Mouse (Mus musculus): ENCODE measurements around the gene Hist2h2bb.
"Not testable (repeated sequence)": the region's sequence is repeated elsewhere in the genome, so short reads cannot be mapped to it uniquely, and the experiment has no call there.

The Hist2h2bb gene

DNA sequence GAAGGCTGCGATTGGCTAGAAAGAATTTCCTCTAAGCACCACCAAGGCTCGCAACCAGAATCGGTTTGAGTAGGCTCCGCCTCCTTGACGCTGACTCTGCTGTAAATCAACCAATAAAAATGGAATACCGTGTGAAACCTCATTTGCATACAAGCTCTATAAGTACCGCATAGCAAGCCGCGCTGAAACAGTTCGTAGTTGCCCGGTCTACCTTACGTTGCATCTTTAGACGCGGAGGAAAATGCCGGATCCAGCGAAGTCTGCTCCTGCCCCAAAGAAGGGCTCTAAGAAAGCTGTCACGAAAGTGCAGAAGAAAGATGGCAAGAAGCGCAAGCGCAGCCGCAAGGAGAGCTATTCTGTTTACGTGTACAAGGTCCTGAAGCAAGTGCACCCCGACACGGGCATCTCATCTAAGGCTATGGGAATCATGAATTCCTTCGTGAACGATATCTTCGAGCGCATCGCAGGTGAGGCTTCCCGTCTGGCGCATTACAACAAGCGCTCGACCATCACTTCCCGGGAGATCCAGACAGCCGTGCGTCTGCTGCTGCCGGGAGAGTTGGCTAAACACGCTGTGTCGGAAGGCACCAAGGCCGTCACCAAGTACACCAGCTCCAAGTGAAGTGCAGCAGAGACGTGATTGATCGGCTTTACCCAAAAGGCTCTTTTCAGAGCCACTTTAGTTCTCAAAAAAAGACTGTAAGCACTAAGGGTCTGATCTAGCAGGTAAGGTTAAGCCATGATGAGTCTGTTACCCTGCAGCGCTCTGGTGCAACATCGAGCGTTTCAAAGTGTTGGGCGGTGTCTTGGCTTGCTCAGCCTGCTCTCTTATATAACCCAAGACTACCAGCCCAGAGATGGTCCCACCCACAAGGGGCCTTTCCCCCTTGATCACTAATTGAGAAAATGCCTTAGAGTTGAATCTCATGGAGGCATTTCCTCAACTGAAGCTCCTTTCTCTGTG is at the start of gene Hist2h2bb:
Hist2h2bb (plus strand) TSS at position 242 of the 964 bp plus-strand sequence.
- peak; percentile 96 to 97 for DNase-seq (ENCODE audit: low spot score in 2 of 2)

GRCm38 (mm10) chr3:96220131-96220764 is 49.3 kb upstream of the Hist2h2bb start:
- not testable (repeated sequence) for DNase-seq (ENCODE audit: low spot score in 2 of 2)

DNA sequence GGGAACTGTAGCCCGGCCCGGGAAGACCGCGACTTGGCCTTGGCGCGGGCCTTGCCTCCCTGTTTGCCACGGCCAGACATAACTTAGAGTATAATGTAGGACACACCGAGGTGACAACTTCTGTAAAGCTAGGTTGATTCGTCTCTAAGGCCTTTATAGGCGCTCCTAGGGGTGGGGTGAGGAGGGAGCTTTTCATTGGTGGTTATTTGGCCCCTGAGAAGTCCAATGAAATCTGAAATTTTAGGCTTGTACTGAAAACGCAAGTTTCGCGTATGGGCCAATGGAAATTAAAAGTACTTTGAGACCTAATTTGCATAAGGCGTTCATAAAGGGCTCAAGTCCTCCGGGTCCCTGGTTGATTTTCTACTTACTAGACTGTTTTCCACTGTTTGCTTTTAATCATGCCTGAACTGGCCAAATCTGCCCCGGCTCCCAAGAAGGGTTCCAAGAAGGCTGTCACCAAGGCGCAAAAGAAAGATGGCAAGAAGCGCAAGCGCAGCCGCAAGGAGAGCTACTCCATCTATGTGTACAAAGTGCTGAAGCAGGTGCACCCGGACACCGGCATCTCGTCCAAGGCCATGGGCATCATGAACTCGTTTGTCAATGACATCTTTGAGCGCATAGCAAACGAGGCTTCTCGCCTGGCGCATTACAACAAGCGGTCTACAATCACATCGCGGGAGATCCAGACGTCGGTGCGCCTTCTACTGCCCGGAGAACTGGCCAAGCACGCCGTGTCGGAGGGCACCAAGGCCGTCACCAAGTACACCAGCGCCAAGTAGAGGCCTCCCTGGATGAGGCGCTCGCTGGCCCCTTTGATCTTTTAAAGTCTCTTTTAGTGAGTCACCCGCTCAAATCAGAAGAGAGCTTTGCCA is 48.5 kb upstream of the Hist2h2bb start, which contains the start of the genes Hist2h2ac and Hist2h2be:
Hist2h2ac (minus strand) TSS at position 116 of the 875 bp plus-strand sequence.
Hist2h2be (plus strand) TSS at position 355 of the 875 bp plus-strand sequence.
- peak; percentile 96 to 97 for DNase-seq (ENCODE audit: low spot score in 2 of 2)

- DNase-seq (ENCODE audit: low spot score in 2 of 2), result no peak
These were observed 47.9 kb upstream of the Hist2h2bb start for GRCm38 (mm10) chr3:96221640-96222038.

- DNase-seq (ENCODE audit: low spot score in 2 of 2), result no peak
These were observed 46.8 kb upstream of the Hist2h2bb start for GRCm38 (mm10) chr3:96222774-96223173.

- no peak for DNase-seq (ENCODE audit: low spot score in 2 of 2)
These were observed 44.1 kb upstream of the Hist2h2bb start for GRCm38 (mm10) chr3:96225421-96225820.

DNA sequence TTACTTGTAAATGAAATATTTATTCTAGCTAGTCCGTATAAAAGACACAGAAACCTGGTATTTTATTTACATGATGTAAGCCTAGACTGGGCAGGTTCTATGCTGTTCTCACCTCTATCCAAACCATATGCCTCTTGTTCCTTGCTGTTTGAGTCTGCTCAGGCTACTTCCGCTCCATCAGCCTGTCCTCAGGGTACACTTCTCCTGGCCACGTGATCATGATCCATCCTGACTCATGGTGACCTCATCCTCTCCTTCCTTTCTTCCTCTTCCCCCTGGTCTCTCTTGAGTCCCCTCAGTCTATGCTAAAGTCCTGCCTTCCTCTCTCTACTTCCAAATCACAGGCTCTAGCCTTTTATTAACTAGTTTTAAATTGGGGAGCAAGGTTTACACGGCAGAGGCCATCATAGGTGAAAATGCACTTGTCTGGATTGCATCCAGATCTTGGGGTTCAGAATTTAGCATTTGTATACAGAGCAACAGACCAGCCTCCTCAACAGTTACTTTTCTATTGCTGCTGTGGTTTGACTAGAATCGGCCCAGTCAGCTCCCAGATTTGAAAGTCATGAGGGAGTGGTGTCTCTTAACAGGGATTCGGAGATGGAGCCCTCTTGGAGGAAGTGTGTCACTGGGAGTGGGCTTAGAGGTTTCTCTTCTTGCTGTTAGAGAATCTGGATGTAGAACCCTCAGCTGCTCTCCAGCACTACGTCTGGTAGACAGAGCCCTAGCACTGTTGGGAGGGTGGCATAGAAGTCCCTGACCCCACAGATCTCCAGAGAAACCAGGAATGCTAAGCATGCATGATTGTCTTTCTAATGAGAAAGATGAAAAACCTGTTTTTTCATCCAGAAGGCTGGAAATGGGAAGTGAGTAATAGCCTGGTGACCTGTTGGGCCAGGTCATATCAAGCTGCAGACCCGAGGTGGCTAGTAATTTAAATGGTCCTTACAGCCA is 42.6 kb upstream of the Hist2h2bb start:
- DNase-seq (ENCODE audit: low spot score in 2 of 2), result peak; percentile 58 to 61

GRCm38 (mm10) chr3:96228828-96229227 is 40.7 kb upstream of the Hist2h2bb start:
- DNase-seq (ENCODE audit: low spot score in 2 of 2), result no peak

- DNase-seq (ENCODE audit: low spot score in 2 of 2), result no peak
These were observed 39.1 kb upstream of the Hist2h2bb start for GRCm38 (mm10) chr3:96230404-96230803.

DNA sequence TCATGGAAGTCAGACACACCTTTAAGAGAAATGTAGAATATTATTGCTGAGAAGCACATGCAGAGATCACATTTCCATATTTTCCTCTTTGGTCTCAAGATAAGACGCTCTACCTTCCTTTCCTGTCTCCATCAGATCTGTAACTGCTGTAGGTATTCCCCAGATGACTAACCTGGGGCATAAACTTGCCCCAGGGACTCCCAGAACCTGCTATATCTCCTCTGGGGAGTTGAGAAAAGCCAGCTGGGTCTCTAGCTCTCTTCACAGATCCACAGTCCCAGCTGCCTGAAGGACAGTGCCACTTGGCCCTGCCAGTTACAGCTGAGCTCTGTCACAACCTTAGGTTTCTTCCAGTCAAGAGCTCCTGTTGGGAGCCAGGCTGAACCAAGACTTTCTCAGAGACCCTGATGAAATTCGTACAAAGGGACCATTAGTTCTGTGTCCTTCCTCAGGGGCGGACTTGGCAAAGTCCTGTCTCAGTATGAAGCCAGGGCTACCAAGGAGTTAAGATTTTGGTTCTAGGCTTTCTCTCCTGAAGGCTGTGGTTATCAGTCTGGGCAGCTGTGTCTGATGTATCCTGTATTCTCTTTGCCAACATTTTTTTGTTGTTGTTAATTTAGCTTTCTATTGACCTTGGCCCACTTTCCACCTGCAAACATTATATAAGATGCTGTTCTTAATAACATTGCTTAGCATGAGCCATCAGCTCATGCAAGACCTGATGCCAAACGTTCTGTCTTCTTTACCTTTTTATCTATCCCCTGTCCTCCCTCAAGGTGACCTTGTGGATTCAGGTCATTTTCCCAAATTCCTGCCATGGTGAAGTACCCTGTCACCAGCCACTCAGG is 38.4 kb upstream of the Hist2h2bb start:
- DNase-seq (ENCODE audit: low spot score in 2 of 2), result peak; percentile 46

DNA sequence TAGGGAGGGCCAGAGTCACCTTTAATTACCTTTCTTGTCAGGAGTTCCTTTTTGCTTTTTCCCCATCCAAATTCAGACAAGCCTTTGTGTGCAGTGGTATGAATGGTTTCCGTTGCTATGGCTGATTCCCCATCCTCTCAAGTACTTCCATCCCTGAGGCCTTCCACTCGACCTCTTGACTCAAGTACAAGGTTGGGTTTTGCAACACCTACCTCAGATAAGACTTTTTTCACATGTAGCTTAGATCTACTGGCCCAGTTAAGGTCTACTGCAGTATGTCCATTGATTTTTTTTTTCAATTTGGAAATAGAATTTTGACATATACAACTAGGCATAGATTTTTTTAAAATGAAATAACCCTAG is 37.8 kb upstream of the Hist2h2bb start:
- no peak for DNase-seq (ENCODE audit: low spot score in 2 of 2)

GRCm38 (mm10) chr3:96234914-96235313 is 34.6 kb upstream of the Hist2h2bb start:
- DNase-seq (ENCODE audit: low spot score in 2 of 2), result no peak

DNA sequence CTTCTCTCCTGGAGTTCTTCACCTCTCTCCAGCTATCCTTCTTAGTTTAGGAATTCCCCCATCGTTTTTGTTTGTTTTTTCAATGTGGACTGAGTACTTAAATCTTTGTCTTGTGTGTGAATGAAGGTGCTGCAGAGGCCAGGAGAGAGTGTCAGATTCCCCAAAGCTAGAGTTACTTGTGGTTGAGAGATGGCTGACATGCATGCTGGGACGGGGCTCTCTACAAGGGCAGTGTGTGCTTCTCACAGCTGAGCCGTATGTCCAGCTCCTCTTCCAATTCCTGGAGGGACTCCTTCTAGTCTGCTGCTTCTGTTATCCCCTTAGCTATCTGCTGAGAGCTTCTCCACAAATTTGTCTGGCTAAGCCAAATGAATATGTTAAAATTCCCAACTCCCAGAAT is 33.7 kb upstream of the Hist2h2bb start:
- no peak for DNase-seq (ENCODE audit: low spot score in 2 of 2)

DNA sequence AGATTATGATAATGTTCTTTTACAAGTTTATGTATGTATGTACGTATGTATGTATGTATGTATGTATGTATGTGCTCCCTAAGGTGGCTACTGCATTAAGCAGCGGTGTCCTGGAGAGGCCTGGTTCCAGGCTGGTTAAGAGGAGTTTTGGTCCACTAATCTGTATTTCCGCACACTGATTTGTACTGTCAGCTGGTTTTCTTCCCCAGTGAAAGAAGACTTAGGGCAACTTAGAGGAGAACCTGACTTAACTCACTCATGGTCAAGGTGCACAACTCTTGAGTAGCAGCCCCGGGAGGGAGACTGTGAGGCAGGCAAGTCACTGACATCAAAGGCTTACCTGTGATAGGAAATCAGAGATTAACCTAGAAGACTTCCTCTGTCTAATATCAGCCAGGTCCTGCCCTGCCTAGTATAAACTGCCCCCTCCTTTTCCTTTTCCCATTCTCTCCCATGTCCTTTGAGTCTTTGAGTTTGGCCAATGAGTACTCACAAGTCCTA is 32.7 kb upstream of the Hist2h2bb start:
- DNase-seq (ENCODE audit: low spot score in 2 of 2), result no peak

- no peak for DNase-seq (ENCODE audit: low spot score in 2 of 2)
These were observed 32.1 kb upstream of the Hist2h2bb start for GRCm38 (mm10) chr3:96237335-96237903.

- no peak for DNase-seq (ENCODE audit: low spot score in 2 of 2)
These were observed 31.5 kb upstream of the Hist2h2bb start for GRCm38 (mm10) chr3:96237904-96238511.

- DNase-seq (ENCODE audit: low spot score in 2 of 2), result peak; percentile 46 to 61
These were observed 30.4 kb upstream of the Hist2h2bb start, which contains the start of gene Hist2h3c2 for GRCm38 (mm10) chr3:96238954-96239793. TSS of gene Hist2h3c2 (minus strand) at chr3:96239127.
